Mouse (Mus musculus) neural tube, embryonic 13.5 days (tissue): ENCODE data around the gene Hivep1. TPM values are rescaled to one million over a fixed set of nuclear protein-coding genes. Genes with fewer than 3 reads are reported as not detected.

Source experiments
- polyA plus RNA-seq: library from polyadenylated mRNA; unstranded; fragments of >200 nt; fragmentation: Nextera tagmentation; extraction: Ambion mirVana; gene quantifications from 2 replicates; pipeline ENCODE4 v1.2.1, GENCODE M21; 2015

Gene Hivep1
- polyA plus RNA-seq, 1 experiment from 2014 or later = 16.7 TPM

Other genes starting within 250 kb of the Hivep1 start
- gene Adtrp, start 204.3 kb upstream of the Hivep1 start, polyA plus RNA-seq = 1.5 and 2.7 TPM in 2 replicates
- 2.6 and 3.0 TPM in 2 replicates for gene Edn1, start 249.5 kb downstream of the Hivep1 start, polyA plus RNA-seq